Mouse (Mus musculus) midbrain, embryonic 12.5 days (tissue): ENCODE data around the gene Ust. TPM values are rescaled to one million over a fixed set of nuclear protein-coding genes. Genes with fewer than 3 reads are reported as not detected.

Source experiments
- ATAC-seq: fragments of 200-750 bp; cut with Nextera tagmentation; 2 replicates; pipeline ENCODE4 v1.8.0; 2017; ENCODE audit warnings: low read depth, moderate TSS enrichment, moderate library complexity; ENCODE audit not compliant: low FRiP score
- H3K27ac ChIP-seq: fragments of 300-500 bp; sonication (generic); replicated peaks from 2 replicates; pipeline ENCODE4 v1.5.1; 2016; ENCODE audit warnings: mild to moderate bottlenecking
- H3K27me3 ChIP-seq: fragments of 300-500 bp; sonication (generic); 2 replicates; pipeline ENCODE4 v1.6.1; 2016; ENCODE audit warnings: mild to moderate bottlenecking
- H3K36me3 ChIP-seq: fragments of 300-500 bp; sonication (generic); 2 replicates; pipeline ENCODE4 v1.6.1; 2016
- H3K4me1 ChIP-seq: fragments of 300-500 bp; sonication (generic); 2 replicates; pipeline ENCODE4 v1.6.1; 2016
- H3K4me2 ChIP-seq: fragments of 300-500 bp; sonication (generic); replicated peaks from 2 replicates; pipeline ENCODE4 v1.6.1; 2016; ENCODE audit warnings: mild to moderate bottlenecking, moderate library complexity
- H3K4me3 ChIP-seq: fragments of 300-500 bp; sonication (generic); 2 replicates; pipeline ENCODE4 v1.5.1; 2016; ENCODE audit warnings: mild to moderate bottlenecking
- H3K9ac ChIP-seq: fragments of 300-500 bp; sonication (generic); replicated peaks from 2 replicates; pipeline ENCODE4 v1.6.1; 2016; ENCODE audit warnings: mild to moderate bottlenecking, moderate library complexity
- H3K9me3 ChIP-seq: fragments of 300-500 bp; sonication (generic); 2 replicates; pipeline ENCODE4 v1.6.1; 2016; ENCODE audit warnings: mild to moderate bottlenecking
- WGBS: fragments of 180-500 bp; shearing (Covaris S2); methylation state at CpG from one replicate; pipeline ENCODE4 v1.1.7; 2016; 5-methylcytosine and 5-hydroxymethylcytosine counted together
- polyA plus RNA-seq: library from polyadenylated mRNA; unstranded; fragments of >200 nt; fragmentation: Nextera tagmentation; extraction: Ambion mirVana; gene quantifications from 2 replicates; pipeline ENCODE4 v1.2.1, GENCODE M21; 2016

Gene Ust
- polyA plus RNA-seq, 1 experiment from 2014 or later, result 4.0 TPM

DNA sequence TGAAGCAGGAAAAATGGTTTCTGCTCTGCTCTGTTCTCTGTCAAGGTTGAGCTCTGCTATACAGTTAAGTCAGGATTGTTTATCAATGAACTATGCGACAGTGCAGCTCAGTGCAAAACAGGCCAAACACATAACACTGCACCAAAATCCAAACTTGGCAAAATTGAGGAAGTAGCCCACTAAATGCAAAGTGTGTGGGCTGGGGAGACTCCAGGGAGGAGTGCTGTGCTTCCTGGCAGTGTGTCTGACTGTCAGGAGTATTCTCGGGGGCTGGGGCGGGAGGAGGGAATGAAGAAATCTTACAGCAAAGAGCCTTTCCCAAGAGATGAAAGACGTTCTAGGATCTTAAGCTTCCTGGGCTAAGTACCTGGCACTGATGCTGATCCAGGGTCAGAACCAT, 165.1 kb downstream of the Ust start:
- H3K27me3 ChIP-seq, result no peaks in the 10 kb centered on the region
- no peak overlapping the region for H3K27ac ChIP-seq
- H3K4me1 ChIP-seq, result no peaks in the 10 kb centered on the region
- H3K4me3 ChIP-seq, result no peak overlapping the region
- H3K36me3 ChIP-seq, result no peaks in the 10 kb centered on the region
- no peaks in the 10 kb centered on the region for H3K9me3 ChIP-seq
- WGBS, result 88% methylated on average over 4 of the region's 4 CpGs
- no peak overlapping the region for H3K4me2 ChIP-seq
- no peak for ATAC-seq
- no peak overlapping the region for H3K9ac ChIP-seq

DNA sequence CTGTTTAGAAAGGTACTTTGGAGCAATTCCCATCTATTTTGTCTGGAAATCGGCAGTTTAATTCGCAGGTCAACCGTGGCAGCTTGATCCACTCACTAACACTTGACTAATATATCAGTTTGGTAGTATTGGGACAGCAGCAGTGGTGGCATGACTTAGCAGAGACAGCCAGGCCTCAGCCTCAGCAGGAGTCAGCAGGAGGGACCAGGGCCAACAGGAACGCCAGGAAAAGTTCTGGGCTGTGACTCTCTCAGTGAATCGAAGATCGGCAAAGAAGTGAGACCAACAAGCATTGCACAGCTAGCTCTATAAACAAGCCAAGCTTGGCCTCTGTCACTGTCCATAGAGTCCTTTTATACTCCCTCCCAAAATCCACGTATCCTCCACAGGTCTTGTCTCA, 168.0 kb downstream of the Ust start:
- no peaks in the 10 kb centered on the region for H3K4me1 ChIP-seq
- no peaks in the 10 kb centered on the region for H3K9me3 ChIP-seq
- no peaks in the 10 kb centered on the region for H3K36me3 ChIP-seq
- WGBS, result 95% methylated on average over 7 of the region's 7 CpGs
- no peak overlapping the region for H3K4me3 ChIP-seq
- H3K4me2 ChIP-seq, result no peak overlapping the region
- H3K9ac ChIP-seq, result no peak overlapping the region
- ATAC-seq, result no peak
- H3K27me3 ChIP-seq, result no peaks in the 10 kb centered on the region
- H3K27ac ChIP-seq, result no peak overlapping the region

DNA sequence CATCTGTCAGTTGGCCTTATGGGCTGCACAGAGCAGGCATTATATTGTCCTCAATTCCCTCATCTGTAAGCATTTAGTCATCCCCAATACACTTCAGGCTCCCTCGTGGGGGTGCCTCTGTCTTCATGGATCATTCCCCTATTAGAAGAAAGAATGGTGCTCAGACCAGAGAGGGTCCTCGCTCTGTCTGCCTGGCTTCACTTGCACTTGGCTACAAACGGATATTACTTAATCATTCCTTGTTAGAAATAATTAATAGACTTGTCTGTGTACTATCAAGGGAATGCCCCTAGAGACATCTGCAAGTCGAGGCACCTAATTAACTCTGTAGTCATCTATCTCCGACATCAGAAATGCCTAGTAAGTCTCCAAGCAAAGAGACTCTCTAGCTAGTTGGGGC, 171.1 kb downstream of the Ust start:
- 83% methylated on average over 5 of the region's 5 CpGs for WGBS
- Histone ChIP-seq H3K9ac (no peak overlapping the region), H3K4me1 (no peaks in the 10 kb centered on the region), H3K4me3 (no peak overlapping the region), H3K27me3 (no peaks in the 10 kb centered on the region), H3K4me2 (no peak overlapping the region), H3K9me3 (no peaks in the 10 kb centered on the region), H3K27ac (no peak overlapping the region), H3K36me3 (no peaks in the 10 kb centered on the region)
- no peak for ATAC-seq

DNA sequence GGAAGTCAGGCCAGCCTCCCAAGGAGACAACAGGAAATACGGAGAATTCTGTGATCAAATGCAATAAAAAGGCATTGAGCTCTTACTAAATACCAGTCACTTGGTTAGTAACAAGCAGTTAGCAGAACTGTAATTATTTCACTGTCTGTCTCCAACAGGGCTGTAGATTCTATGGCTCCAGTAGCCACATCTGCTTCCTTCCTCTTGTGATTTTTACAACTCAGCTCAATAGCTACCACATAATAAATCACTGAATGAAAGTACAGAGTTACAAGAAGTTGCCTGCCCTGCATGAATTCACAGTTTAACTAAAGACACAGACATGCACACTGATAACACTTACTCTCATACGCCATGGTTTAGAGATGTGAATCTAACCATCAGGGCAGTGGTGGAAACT, 176.1 kb downstream of the Ust start:
- Histone ChIP-seq H3K36me3 (no peaks in the 10 kb centered on the region), H3K27me3 (no peaks in the 10 kb centered on the region), H3K9me3 (no peaks in the 10 kb centered on the region), H3K4me2 (no peak overlapping the region), H3K4me3 (no peak overlapping the region), H3K4me1 (no peaks in the 10 kb centered on the region), H3K9ac (no peak overlapping the region), H3K27ac (no peak overlapping the region)
- no peak for ATAC-seq
- 97% methylated on average over 2 of the region's 2 CpGs for WGBS

DNA sequence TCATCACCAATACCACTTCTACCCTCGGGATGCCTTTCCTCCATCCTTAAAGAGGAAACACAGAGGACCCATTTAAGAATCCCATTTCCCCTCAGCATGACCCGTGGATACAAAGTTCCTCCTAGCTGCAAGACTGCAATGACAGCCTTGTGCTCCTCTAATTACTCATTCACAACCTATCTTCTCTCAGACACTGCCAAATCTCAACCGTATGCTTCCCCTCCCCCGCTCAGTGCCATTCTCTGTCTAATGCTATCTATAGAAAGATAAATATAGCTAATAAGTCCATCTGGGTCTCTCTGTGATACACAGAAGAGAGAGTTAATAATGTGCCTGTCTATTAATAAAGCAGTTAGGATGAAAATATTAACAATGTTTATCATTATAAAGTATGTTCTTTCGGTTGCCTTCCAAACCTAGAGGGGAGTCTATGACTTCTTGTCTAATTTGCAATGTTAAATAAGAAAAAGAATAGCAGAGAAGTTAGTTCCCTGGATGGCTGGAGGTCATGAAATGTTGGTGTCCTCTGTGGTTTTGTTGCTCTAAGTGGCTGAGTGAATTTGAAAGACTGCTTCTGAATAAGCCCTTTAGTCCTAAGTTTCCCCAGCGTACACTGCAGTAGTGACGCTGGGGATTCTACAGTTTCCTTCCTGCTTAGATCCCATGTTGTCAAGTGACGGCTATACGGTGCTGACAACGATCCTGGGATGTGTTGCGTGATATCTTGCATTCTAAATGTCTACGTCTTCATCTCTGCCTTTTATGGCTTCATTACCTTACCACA, 178.8 kb downstream of the Ust start:
- ATAC-seq, result no peak
- Histone ChIP-seq H3K9me3 (no peaks in the 10 kb centered on the region), H3K36me3 (no peaks in the 10 kb centered on the region), H3K4me2 (no peak overlapping the region), H3K27me3 (no peaks in the 10 kb centered on the region), H3K27ac (no peak overlapping the region), H3K9ac (no peak overlapping the region), H3K4me3 (no peak overlapping the region), H3K4me1 (no peaks in the 10 kb centered on the region)
- 76% methylated on average over 12 of the region's 12 CpGs for WGBS

DNA sequence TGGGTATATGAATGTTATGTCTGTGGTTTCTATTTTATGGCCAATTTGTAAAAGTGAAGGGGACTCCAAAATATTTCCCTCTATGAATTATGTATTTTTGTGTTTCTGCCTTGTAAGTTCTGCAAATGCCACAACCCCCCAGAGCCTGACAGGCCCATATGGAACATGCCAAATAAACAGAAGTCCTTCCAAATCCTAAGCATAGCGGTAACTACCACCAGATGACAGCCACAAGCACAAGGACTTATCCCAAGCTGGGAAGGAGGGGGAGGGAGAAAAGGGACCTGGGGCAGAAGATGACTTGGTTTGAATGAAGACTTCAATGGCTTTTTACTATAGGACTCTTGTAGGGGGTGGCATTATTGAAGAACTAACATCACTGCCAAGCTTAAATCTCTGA, 182.0 kb downstream of the Ust start:
- WGBS, result 80% methylated on average over 1 of the region's 1 CpGs
- Histone ChIP-seq H3K27ac (no peak overlapping the region), H3K27me3 (no peaks in the 10 kb centered on the region), H3K4me3 (no peak overlapping the region), H3K36me3 (no peaks in the 10 kb centered on the region), H3K4me2 (no peak overlapping the region), H3K4me1 (no peaks in the 10 kb centered on the region), H3K9ac (no peak overlapping the region), H3K9me3 (no peaks in the 10 kb centered on the region)
- no peak for ATAC-seq

DNA sequence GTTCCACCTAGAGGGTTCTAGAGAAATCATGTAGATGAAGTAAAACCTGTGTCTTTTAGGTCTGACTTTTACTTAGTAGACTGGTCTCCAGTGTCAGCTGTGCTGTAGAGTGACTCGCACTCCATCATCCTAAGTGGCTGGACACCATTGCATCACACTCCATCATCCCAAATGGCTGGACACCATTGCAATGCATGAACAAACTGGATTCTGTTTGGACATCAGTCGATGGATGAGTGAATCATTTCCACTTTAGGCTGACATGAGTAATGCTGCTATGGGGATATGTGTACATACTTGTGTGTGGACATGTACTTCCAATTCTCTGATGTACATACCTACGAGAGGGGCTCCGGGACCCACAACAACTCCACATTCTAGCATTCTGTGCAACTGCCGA, 187.7 kb downstream of the Ust start:
- H3K4me1 ChIP-seq, result no peaks in the 10 kb centered on the region
- H3K4me2 ChIP-seq, result no peak overlapping the region
- H3K27me3 ChIP-seq, result no peaks in the 10 kb centered on the region
- H3K9ac ChIP-seq, result no peak overlapping the region
- no peaks in the 10 kb centered on the region for H3K36me3 ChIP-seq
- no peak overlapping the region for H3K27ac ChIP-seq
- H3K9me3 ChIP-seq, result 0 out of 2 replicates have a peak, but pooled peaks cover 4% of the 10 kb centered on the region
- H3K4me3 ChIP-seq, result no peak overlapping the region
- no peak for ATAC-seq
- WGBS, result 95% methylated on average over 5 of the region's 5 CpGs

DNA sequence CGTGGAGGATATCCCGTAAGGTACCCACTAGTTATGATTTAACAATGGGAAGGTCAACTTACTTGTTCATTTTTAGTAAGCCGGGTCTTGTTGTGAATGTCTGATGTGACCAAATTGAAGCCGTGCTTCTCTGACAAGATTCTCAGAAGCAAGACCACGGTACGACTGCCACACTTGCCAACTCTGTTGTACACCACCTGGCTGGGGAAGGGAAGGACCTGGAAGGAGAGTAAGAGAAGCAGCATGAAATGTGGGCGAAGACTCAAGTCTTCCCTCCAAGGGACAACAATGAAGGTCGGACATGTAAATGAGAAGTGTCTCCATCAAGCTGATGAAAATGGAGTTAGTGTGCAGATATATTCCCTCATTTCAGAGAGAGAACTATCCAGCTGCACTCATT, 188.6 kb downstream of the Ust start:
- 0 out of 2 replicates have a peak, but pooled peaks cover 4% of the 10 kb centered on the region for H3K9me3 ChIP-seq
- H3K9ac ChIP-seq, result no peak overlapping the region
- H3K27me3 ChIP-seq, result no peaks in the 10 kb centered on the region
- no peak overlapping the region for H3K4me2 ChIP-seq
- no peak for ATAC-seq
- WGBS, result 90% methylated on average over 8 of the region's 8 CpGs
- H3K4me3 ChIP-seq, result no peak overlapping the region
- no peaks in the 10 kb centered on the region for H3K36me3 ChIP-seq
- H3K4me1 ChIP-seq, result no peaks in the 10 kb centered on the region
- H3K27ac ChIP-seq, result no peak overlapping the region

DNA sequence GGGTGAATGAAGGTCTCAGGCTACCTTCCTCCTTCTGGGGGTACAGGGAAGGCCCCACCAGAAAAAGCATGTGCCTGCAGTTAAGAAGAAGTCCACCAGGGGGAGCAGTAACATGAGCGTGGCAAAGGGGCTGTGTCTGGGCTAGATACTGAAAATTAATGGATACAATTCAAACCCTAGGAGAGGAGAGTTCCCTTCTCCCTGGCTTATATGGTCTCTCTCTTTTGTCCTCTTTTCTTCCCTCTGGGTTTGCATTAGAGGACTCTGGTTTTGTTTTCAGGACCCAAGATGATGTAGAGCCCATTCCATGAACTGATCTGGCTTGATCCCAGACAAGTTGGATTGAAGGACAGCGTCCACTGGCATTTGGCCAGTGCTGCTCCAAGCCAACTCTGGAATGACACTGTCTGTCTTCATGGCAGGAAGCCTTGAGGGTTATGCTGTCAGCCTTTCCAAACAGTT, 195.3 kb downstream of the Ust start:
- Histone ChIP-seq H3K4me3 (no peak overlapping the region), H3K27ac (no peak overlapping the region), H3K4me2 (no peak overlapping the region), H3K27me3 (no peaks in the 10 kb centered on the region), H3K36me3 (no peaks in the 10 kb centered on the region), H3K4me1 (no peaks in the 10 kb centered on the region), H3K9me3 (0 out of 2 replicates have a peak, but pooled peaks cover 3% of the 10 kb centered on the region), H3K9ac (no peak overlapping the region)
- 48% methylated on average over 2 of the region's 2 CpGs for WGBS
- ATAC-seq, result no peak

DNA sequence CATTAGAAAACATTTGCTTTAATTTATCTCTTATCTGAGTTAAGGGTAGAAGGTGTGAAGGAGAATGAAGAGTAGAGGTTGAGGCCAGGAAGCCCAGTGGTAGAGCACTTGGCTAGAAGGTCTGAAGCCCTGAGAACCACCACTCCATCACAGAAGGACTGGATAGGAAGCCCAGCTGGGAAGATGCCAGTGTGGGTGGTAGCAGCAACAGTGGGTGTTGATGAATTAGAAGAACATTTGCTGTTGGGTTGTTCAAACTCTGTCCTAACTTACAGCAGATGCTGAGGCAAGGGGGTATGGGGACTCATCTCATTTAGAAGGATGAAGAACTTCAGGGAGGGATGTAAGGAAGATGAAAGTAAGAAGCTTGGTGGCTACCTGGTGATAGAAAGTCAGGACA, 197.9 kb downstream of the Ust start:
- Histone ChIP-seq H3K9me3 (no peaks in the 10 kb centered on the region), H3K4me1 (no peaks in the 10 kb centered on the region), H3K9ac (no peak overlapping the region), H3K4me3 (no peak overlapping the region), H3K27me3 (no peaks in the 10 kb centered on the region), H3K36me3 (no peaks in the 10 kb centered on the region), H3K27ac (no peak overlapping the region), H3K4me2 (no peak overlapping the region)
- ATAC-seq, result no peak

DNA sequence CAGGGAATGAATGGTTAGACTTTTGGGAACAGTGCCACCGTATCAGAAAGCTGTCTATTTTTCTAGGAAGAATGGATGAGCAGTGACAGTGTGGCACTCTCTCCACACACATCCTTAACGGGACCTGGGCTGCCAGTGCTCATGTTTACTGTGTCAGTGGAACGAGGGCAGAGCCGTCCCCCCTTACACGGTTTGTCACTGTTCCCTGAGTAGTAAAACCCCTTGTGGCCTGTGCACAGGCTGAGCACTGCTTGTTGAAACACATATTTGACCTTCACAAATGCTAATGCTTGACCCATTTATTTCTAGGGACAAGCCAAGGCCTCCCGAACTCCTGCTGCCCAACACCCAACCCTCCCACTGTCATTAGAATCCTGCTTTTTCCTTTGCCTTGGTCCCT, 209.2 kb downstream of the Ust start:
- WGBS, result 75% methylated on average over 6 of the region's 6 CpGs
- Histone ChIP-seq H3K36me3 (no peaks in the 10 kb centered on the region), H3K27ac (no peak overlapping the region), H3K9ac (no peak overlapping the region), H3K4me1 (no peaks in the 10 kb centered on the region), H3K9me3 (no peaks in the 10 kb centered on the region), H3K27me3 (no peaks in the 10 kb centered on the region), H3K4me2 (no peak overlapping the region), H3K4me3 (no peak overlapping the region)
- ATAC-seq, result no peak

DNA sequence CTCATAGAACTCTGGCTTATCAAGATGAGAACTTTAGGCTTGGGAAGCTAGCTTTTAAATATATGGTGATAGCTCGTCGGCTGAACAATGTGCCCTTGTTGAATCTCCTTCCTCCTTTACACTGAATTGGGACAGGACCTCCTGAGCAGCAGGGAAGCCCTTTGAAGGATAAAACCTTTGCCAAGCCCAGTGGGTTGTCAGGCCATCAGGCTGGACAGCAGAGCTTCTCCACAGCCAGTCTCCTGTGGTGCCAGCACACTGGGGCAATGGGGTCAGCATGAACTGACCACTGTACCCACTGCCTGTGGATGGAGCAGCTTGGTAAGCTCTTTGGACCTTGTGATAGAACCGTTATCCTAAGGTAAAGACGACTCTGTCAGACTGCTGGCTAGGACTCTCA, 214.4 kb downstream of the Ust start:
- no peaks in the 10 kb centered on the region for H3K9me3 ChIP-seq
- H3K4me3 ChIP-seq, result no peak overlapping the region
- no peak overlapping the region for H3K27ac ChIP-seq
- no peaks in the 10 kb centered on the region for H3K36me3 ChIP-seq
- H3K4me1 ChIP-seq, result 0 out of 2 replicates have a peak, but pooled peaks cover 2% of the 10 kb centered on the region
- no peak overlapping the region for H3K4me2 ChIP-seq
- no peak overlapping the region for H3K9ac ChIP-seq
- no peaks in the 10 kb centered on the region for H3K27me3 ChIP-seq
- ATAC-seq, result no peak
- WGBS, result 66% methylated on average over 4 of the region's 4 CpGs

DNA sequence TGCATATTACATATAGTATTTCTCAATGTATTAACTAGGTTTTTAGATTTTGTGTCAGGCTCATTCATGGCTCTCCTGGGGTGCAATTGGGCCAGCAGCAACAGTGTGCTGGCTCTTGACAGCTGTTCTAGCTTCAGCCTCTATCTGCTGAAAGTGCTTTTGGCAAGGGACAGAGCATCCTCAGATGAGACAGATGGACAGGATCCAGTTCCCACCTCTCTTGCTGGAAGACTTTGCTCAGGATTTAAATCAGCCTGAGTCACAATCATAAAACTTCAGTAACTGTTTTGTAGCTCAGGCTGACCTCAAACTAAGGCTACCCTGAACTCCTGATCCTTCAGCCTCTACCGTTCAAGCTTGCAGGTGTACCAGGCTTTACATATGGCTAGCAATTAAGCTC, 219.5 kb downstream of the Ust start:
- ATAC-seq, result no peak
- no peaks in the 10 kb centered on the region for H3K9me3 ChIP-seq
- 90% methylated on average over 1 of the region's 1 CpGs for WGBS

More for the DNA sequence above, 219.5 kb downstream of the Ust start:
- H3K36me3 ChIP-seq, result no peaks in the 10 kb centered on the region
- no peak overlapping the region for H3K4me3 ChIP-seq
- H3K27ac ChIP-seq, result no peak overlapping the region
- peaks cover 7% of the 10 kb centered on the region; the same call in 1 of the 2 replicates for H3K4me1 ChIP-seq
- no peak overlapping the region for H3K9ac ChIP-seq
- no peak overlapping the region for H3K4me2 ChIP-seq
- no peaks in the 10 kb centered on the region for H3K27me3 ChIP-seq
